Mouse (Mus musculus) neural tube, embryonic 10.5 days (tissue): ENCODE results near the gene Cyp2w1.
"Not testable (repeated sequence)": the region's sequence is repeated elsewhere in the genome, so short reads cannot be mapped to it uniquely, and the experiment has no call there.

Source experiments
- DNase-seq: peaks from one replicate; pipeline ENCODE4 v3.0.0-alpha.2; 2017; ENCODE audit warnings: low spot score; ENCODE audit errors: extremely low spot score

Gene Cyp2w1

DNA sequence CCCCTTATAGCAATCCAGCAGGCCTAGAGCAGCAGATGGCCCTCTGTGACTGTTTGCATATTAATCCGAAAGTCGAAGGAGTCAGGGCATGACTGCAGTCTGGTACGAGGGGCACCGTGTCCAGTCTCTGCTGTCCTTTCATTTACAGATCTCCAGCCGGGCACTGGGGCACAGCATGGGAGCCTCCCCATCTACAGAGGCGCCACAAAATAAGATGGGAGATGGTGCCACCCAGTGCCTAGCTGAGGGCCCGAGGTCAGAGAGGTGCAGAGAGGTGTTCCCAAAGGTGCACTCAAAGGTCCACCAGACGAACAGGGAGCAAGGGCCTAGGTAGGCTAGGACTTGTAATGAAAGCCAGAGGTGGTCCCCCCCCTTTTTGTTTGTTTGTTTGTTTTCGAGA is 30.8 kb downstream of the Cyp2w1 start:
- no peak for DNase-seq

DNA sequence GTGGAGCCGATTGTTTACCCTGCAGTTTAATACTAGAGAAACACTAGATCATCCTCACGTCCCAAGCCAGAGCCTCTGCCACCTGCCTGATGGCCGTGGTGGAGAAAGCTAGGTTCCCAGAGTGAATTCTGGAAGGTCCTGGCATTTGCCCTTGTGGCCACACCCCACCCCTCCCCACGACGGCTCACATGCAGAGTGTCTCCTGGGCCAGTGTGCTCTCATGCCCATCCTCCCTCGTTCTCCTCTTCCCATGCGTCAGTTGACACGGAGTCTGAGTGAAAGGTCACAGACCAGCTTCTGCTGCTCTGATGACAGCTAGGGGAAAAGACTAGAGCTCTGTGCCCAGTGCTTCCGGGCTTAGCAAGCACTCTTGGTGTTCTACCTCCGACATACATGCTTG is 32.1 kb downstream of the Cyp2w1 start:
- DNase-seq, result no peak

DNA sequence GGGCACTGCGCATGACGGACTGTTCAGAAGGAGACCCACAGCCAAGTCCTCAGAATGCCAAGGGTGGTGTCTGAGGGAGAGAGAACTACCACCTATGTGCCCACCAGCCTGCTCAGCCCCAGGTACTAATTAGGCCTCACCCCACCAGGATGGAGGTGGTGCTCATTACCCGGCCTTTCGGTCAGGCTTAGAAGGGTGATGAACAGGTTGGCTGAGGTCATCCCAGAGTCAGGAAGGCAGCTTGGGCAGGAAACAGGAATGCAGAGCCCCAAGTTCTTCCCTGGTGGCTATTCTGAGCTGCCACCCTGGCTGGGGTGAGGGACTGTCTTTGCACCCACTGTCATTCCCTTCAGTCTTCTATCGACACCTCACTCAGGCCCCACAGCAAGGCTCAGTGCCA is 33.6 kb downstream of the Cyp2w1 start:
- DNase-seq, result no peak

DNA sequence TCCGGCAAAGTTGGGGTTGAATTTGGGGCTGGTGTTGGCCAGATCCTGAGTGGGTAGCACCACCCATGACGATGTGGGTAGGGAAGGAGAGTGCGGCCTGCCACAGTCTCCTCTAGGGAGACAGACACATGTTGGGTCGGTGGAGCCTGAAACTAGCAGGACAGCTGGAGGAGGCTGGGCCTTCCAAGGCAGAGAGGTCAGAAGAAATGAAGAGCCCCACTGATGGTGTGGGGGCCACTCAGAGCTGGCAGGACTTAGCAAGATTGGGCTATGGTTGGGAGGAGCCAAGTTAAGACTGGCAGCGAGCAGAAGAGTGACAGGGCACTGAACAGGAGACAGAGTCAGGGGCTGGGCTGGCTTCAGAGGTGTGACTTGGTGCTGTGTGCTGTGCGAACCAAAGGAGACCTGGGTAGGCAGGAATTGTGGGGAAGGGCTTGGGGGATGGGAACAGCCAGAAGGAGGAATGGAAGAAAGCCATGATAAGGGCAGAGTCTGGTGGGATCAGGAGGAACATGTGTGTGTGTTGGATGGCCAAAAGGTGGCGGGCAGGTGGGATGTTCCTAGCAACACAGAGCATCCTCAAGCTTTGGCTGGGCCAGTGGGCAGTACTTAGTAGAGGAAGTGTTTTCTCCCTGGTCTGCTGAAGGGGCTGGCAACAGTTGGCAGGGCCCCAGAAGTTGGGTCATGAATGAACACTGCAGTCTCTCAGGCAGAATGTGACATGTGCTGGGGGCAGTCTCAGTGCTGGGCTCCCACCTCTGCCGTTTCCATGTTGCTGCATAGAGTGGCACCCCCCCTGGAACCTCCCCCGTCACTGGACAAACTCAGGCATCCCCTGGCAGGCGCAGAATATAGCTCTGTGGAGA is 35.1 kb downstream of the Cyp2w1 start:
- no peak for DNase-seq

DNA sequence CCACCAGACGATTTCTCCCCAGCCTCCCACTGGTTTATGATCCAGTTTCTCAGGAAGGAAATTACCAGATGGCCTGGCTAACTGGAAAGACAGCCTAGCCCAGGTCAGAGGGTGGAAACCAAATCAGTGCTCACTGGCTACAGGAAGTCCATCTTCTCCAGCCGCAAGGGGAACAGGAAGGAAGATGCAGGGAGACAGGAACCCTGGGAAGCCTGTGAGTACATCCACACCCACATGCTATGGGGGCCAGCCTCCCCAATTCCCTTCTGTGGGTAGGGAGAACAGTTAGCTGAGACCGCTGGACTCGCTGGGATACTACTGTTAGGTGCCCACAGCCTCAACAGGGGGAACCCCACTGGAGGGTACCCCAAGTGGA is 35.8 kb downstream of the Cyp2w1 start:
- DNase-seq, result no peak

DNA sequence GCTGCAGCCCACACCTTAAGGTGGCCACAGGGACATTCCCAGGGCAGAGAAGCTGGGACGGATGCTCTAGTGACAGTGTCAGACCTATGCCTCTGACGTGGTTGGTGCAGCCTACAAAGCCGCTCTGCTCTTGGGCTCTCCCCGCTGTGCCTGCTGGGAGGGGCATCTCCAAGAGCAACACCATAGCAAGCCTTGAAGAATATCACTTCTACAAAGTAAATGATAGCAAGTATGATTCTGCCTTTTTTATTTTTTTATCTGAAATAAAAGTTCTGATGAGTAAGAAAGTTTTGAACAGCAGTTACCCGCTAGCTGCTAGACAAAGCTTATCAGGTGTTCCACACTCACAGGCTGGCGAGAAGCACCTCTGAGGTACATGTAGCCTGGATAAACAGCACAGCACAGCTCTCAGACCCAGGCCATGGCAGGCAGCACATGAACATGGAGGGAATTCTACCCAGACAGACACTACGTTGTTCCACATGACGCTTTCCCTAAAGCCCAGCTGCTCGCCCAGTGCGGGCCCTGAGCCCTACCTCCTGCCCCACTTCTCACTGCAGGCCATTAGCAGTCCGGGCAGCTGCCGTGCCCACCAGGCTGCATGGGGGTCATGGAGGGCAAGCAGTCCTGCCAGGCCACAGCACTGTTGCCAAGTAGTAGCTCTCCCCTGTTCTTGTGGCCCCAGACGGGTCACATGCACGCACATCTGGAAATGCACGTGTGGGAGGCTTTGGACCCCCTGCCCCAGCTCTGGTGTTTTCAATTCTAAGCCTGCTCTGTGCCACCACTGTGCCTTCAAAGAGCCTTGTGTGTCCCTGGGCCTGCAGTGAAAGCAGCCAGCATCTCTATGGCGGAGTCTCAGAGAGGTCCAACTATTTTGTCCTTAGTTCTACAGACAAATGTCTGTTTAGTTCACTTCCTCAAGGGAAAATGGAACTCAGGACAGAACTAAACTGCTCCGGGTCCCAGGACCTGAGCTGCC is 36.6 kb downstream of the Cyp2w1 start:
- peak; percentile 33 for DNase-seq

DNA sequence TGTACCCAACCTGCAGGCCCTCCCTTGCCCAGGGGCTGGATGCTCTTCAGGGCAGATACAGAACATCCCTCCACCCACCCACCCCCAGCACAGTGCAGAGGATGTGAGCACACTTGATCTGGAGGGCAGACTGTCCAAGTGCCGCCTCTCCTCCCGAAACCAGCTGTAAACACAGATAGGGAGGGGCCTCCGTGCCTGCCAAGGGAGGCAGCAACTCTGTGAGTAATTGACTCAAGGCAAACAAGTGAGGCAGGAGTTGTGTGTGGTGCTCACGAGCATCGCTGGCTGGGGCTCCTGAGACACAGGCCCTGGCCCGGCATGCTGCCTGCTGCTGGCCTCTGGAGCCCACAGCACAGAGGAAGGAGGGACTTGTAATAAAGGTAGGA is 37.3 kb downstream of the Cyp2w1 start:
- peak; percentile 36 for DNase-seq

DNA sequence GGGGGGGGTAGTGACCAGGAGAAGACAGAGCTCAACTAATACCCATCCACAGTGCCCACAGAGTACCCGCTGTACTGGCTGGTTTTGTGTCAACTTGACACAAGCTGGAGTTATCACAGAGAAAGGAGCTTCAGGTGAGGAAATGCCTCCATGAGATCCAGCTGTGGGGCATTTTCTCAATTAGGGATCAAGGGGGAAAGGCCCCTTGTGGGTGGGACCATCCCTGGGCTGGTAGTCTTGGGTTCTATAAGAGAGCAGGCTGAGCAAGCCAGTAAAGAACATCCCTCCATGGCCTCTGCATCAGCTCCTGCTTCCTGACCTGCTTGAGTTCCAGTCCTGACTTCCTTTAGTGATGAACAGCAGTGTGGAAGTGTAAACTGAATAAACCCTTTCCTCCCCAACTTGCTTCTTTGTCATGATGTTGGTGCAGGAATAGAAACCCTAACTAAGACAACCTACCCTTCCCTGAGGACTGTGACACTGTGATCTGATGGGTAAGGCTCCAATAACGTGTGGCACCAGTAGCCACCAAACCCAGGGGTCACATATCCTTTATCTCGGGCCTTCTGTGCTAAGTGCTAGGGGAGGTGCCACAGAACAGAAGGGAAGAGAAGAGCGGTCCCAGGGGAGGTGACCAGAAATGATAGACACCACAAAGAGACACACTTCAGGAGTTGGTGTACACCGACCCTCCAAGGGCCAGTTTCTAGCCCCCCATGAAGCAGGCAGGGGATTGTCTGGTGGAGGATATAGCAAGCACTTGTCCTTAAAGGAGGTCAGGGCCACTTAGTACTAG is 38.1 kb downstream of the Cyp2w1 start:
- not testable (repeated sequence) for DNase-seq

DNA sequence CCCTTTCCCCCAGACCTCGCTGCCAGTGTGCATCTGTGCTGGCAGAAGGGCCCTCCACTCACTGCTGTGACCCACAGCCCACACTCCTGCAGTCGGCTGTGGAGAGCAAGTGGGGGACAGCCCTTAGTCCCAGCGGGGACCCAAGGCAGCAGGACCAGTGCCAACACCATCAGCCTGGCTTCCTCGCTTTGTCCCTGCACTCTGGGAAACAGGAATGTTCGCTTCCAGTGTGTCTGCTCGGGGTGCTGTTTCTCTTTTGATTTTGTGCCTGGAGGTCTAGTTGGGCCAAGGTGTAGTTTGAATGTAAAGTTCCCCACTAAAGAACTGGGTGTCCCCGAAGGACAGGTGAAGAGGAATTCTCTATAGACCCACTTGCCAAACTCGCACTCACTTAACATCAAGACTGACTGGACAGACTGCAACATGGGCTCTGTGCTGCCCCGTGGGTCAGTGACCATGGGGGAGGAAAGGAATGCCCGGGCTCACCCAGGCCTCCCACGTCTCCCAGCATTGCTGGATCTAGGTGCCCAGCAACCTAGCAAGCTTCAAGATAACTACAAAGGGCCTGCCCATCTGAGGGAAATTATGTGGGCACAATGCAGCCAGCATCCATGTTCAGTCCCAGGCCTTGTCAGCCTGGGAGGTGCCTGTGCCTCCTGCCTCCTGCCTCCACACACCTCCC is 39.0 kb downstream of the Cyp2w1 start:
- DNase-seq, result no peak

DNA sequence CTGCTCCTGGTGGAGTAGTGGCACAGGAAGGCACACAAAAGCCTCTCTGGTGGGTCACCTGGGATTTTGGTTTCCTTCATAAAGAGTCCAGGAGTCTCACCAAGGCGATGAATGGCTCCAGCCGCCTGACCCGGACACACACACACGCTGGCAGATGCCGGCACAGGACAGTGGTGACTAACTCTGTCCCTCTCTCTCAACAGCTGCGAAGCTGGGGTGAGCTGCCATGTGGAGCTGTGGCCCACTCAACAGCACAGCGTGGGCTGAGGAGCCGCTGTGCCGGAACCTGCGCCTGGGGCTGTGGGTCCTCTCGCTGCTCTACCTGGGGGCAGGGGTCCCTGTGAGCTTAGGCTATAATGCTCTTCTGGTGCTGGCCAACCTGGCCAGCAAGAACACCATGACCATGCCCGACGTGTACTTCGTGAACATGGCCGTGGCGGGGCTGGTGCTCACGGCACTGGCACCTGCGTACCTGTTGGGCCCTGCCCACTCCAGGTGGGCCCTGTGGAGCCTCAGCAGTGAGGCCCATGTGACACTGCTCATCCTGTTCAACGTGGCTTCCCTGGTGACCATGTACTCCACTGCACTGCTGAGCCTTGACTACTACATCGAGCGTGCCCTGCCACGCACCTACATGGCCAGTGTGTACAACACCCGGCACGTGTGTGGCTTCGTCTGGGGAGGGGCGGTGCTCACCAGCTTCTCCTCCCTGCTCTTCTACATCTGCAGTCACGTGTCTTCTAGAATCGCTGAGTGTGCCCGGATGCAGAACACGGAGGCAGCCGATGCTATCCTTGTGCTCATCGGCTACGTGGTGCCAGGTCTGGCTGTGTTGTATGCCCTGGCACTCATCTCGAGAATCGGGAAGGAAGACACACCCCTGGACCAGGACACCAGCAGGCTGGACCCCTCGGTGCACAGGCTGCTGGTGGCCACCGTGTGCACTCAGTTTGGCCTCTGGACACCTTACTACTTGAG is 40.1 kb downstream of the Cyp2w1 start:
- DNase-seq, result no peak

DNA sequence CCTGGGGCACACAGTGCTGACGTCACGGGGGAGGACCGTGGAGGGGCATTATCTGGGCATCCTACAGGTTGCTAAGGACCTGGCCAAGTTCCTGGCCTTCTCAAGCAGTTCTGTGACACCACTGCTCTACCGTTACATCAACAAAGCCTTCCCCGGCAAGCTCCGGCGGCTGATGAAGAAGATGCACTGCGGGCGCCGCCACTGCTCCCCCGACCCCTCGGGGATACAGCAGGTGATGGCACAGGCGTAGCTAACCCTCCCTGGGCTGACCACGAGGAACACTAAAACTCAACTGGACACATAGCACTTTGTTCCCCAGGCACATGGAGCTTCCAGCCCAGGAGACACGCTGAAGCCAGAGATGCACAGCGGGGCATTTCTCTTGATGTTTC is 40.8 kb downstream of the Cyp2w1 start:
- no peak for DNase-seq

DNA sequence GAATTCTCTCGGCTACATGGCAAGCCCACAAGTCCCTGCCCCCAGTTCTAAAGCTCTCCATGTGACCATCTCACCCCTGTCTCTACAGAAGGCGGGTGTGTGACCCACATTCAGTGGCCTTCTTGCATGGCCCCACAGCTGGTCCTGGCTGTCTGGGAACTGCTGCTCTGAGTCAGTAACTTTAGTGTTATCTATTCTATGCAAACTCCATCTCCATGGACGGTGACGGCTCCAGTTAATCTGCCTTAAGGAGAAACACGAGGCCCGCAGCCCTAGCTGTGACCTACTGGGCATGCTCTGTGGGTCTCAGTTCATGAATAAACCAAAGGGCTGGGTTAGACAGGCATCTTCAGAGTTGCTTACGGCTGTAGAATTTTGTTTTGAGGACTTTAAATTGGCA is 42.0 kb downstream of the Cyp2w1 start:
- DNase-seq, result no peak

DNA sequence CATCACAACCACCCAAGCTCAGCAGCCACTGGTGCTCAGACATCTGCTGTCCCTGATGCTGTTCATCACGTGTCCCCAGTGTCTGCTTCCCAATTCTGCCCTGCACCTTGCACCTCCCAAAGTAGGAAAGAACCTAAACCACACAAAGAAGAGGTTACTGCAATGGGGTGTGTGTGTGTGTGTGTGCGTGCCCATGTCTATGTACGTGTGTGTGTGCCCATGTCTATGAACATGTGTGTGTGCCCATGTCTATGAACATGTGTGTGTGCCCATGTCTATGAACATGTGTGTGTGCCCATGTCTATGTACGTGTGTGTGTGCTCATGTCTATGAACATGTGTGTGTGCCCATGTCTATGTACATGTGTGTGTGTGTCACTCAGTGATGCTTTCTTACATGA is 43.1 kb downstream of the Cyp2w1 start:
- no peak for DNase-seq

DNA sequence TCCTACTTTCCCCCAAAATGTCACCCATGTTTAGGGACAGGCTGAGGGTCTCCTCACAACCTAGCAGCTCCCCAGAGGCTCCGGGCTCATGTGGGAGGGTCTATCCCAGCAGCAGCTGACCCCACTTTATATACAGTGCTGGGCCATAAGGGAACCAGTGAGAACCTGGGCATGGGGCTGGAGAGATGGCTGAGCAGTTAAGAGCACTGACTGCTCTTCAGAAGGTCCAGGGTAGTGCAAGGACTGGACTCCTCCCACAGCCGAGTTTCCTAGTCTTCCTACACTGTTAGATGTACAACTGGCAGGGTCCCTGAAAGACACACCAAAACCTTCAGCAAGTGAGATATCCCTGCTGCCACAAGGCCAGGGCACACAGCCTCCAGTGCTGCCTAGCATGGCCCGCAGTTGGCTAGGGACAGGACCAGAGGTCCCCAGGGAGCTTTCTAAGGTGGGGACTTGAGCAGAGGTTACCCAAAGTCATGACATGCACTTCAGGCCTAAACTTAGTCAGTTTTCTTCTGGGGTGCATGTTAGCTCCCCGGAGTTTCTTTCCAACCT is 45.0 kb downstream of the Cyp2w1 start:
- no peak for DNase-seq

DNA sequence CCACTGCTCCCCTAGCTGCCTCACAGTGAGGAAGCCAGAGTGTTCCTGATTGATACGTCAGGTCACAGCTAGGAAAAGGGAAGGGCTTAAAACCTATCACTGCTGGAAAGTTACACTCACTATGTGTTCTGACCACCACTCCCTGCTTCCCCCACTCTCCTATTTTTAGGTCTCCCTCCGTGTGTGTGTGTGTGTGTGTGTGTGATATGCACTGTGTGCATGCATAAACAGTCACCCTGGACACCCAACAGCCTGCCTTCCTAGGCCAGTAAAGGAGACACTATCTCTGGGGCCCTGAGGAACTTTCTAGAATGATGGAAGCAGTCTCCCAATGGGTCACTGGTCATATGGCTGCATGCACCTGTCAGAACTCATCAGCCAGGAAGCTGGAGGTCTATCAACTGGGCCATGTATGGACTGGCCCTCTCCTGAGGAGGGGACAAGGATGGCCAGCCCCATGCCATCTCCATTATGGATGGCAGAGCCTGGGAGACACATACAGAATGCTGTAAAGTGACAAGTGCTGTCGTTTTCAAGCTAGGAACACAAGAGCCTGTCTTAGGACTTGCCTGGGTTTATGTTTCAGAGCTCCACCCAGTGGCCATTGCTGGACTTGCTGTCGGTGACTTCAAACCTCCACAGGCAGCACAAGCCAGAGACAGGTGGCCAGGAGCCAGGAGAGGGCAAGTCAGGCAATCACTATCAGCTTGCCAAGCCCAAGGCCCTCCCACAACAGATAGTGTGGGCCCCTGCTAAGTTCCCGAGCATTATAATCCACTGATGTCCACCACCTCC is 45.7 kb downstream of the Cyp2w1 start:
- DNase-seq, result peak; percentile 84

DNA sequence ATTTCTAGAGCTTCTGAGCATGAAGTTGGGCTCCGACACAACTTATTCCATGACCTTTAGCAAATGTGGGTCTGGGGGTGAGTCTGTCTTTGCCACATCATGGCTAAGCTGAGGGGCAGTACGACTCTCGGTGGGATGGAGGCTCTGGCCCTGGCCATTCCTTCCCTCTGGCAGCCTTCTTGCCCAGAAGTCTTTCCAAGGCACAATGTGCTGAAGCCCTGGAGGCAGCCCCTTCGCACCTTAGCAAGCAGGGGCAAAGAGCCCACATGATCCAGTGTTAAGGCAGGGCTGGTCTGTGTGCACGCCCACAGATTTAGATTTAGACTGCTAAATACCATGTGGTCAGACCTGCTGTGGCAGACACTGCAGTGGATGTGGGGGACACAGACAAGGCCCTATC is 46.4 kb downstream of the Cyp2w1 start:
- DNase-seq, result no peak

DNA sequence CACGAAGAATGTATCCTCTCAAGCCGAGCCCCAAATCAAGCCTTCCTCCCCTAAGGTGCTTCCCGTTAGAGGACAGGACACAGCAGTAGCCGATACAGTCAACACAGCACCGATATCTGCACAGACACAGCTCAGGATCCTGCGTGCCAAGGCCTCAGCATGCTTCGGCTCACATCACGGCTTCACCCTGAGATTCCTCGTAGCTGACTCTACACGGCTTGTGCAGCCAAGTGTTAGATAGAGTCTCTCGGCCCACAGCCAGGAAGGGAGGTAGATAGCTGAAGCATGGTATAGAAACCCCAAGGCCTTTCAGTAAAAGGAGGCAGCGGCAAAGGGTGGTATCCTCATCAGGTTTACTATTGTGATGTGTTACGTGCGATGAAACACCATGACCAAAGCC is 47.6 kb downstream of the Cyp2w1 start:
- DNase-seq, result no peak

DNA sequence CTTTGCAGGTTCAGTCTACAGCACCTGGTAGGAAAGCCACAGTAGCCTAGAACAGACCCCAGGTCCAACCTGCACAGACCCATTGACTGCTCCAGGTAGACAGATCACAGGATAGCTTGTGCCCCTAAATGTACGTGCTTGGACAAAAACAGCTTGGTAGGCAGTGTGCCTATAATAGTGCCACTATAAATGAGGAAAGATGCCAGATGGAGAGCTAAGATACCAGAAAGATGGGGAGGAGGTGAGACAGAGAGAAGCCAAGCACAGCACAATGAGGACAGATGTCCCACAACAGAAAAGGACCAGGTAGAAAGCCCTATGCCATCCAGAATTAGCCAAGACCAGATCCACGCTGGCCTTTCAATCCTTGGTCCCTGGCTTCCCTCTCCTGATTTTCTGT is 49.7 kb downstream of the Cyp2w1 start:
- DNase-seq, result no peak
